Mouse (Mus musculus) lung, postnatal 25 days (tissue): ENCODE data around the gene Aqp9.

Experiments used
- DNase-seq: peaks from one replicate; pipeline ENCODE4 v3.0.0; 2022; ENCODE audit warnings: low spot score

Aqp9 gene

GRCm38 (mm10) chr9:71168511-71168910, at the start of gene Aqp9:
Gene Aqp9 (minus strand): TSS chr9:71168682.
- no peak for DNase-seq

GRCm38 (mm10) chr9:71217793-71218095, 49.3 kb upstream of the Aqp9 start:
- no peak for DNase-seq

- no peak for DNase-seq
These were observed 48.7 kb upstream of the Aqp9 start for GRCm38 (mm10) chr9:71216996-71217792.

GRCm38 (mm10) chr9:71216036-71216995, 47.8 kb upstream of the Aqp9 start:
- no peak for DNase-seq

- DNase-seq: peak; percentile 49
These were observed 47.0 kb upstream of the Aqp9 start, which contains the start of gene Aldh1a2 for GRCm38 (mm10) chr9:71215248-71216035. Gene Aldh1a2 (plus strand): TSS chr9:71215789.

- no peak for DNase-seq
These were observed 45.2 kb upstream of the Aqp9 start for GRCm38 (mm10) chr9:71213636-71214035.

- no peak for DNase-seq
These were observed 42.4 kb upstream of the Aqp9 start for GRCm38 (mm10) chr9:71210870-71211269.

- DNase-seq: no peak
These were observed 40.8 kb upstream of the Aqp9 start for GRCm38 (mm10) chr9:71209299-71209698.

- DNase-seq: no peak
These were observed 33.8 kb upstream of the Aqp9 start for GRCm38 (mm10) chr9:71202265-71202664.

GRCm38 (mm10) chr9:71198826-71199225, 30.3 kb upstream of the Aqp9 start:
- no peak for DNase-seq

GRCm38 (mm10) chr9:71188647-71189415, 20.3 kb upstream of the Aqp9 start:
- peak; percentile 51 for DNase-seq

GRCm38 (mm10) chr9:71187396-71187795, 18.9 kb upstream of the Aqp9 start:
- DNase-seq: no peak

GRCm38 (mm10) chr9:71185823-71186222, 17.3 kb upstream of the Aqp9 start:
- no peak for DNase-seq

- no peak for DNase-seq
These were observed 16.8 kb upstream of the Aqp9 start for GRCm38 (mm10) chr9:71185285-71185684.

- no peak for DNase-seq
These were observed 11.7 kb upstream of the Aqp9 start for GRCm38 (mm10) chr9:71179964-71180700.

GRCm38 (mm10) chr9:71179276-71179896, 10.9 kb upstream of the Aqp9 start:
- no peak for DNase-seq

- no peak for DNase-seq
These were observed 7.2 kb upstream of the Aqp9 start for GRCm38 (mm10) chr9:71175686-71176085.

- DNase-seq: no peak
These were observed 6.0 kb upstream of the Aqp9 start for GRCm38 (mm10) chr9:71174316-71174975.

GRCm38 (mm10) chr9:71173533-71173932, 5.1 kb upstream of the Aqp9 start:
- DNase-seq: no peak
